Mouse (Mus musculus): ENCODE data around the gene Trarg1. TPM values are rescaled to one million over a fixed set of nuclear protein-coding genes. Genes with fewer than 3 reads are reported as not detected.
A peak's percentile ranks its signal among the peaks of the same experiment; 100 is the strongest.

The Trarg1 gene
- polyA plus RNA-seq, 1 experiment = 0.10 TPM

GRCm38 (mm10) chr11:76672561-76673384 is 6.8 kb upstream of the Trarg1 start:
- DNase-seq (ENCODE audit: extremely low spot score in 1 of 2, low spot score in 1 of 2) = peak in 1 of 2 experiments; percentile 74

GRCm38 (mm10) chr11:76674199-76674598 is 5.4 kb upstream of the Trarg1 start:
- no peak for DNase-seq (ENCODE audit: extremely low spot score in 1 of 2, low spot score in 1 of 2)

- DNase-seq (ENCODE audit: extremely low spot score in 1 of 2, low spot score in 1 of 2) = peak in 1 of 2 experiments; percentile 45
Observed at GRCm38 (mm10) chr11:76674704-76675103, 4.9 kb upstream of the Trarg1 start.

- DNase-seq (ENCODE audit: extremely low spot score in 1 of 2, low spot score in 1 of 2) = no peak
Observed at GRCm38 (mm10) chr11:76685604-76686003, 6.0 kb downstream of the Trarg1 start.

- no peak for DNase-seq (ENCODE audit: extremely low spot score in 1 of 2, low spot score in 1 of 2)
Observed at GRCm38 (mm10) chr11:76692096-76692495, 12.5 kb downstream of the Trarg1 start.

- DNase-seq (ENCODE audit: extremely low spot score in 1 of 2, low spot score in 1 of 2) = peak in 1 of 2 experiments; percentile 45
Observed at GRCm38 (mm10) chr11:76695810-76696209, 16.2 kb downstream of the Trarg1 start.

- no peak for DNase-seq (ENCODE audit: extremely low spot score in 1 of 2, low spot score in 1 of 2)
Observed at GRCm38 (mm10) chr11:76699626-76700025, 20.0 kb downstream of the Trarg1 start.

- no peak for DNase-seq (ENCODE audit: extremely low spot score in 1 of 2, low spot score in 1 of 2)
Observed at GRCm38 (mm10) chr11:76707656-76708055, 28.0 kb downstream of the Trarg1 start.

- no peak for DNase-seq (ENCODE audit: extremely low spot score in 1 of 2, low spot score in 1 of 2)
Observed at GRCm38 (mm10) chr11:76708066-76708465, 28.5 kb downstream of the Trarg1 start.

- DNase-seq (ENCODE audit: extremely low spot score in 1 of 2, low spot score in 1 of 2) = no peak
Observed at GRCm38 (mm10) chr11:76708881-76709280, 29.3 kb downstream of the Trarg1 start.

- DNase-seq (ENCODE audit: extremely low spot score in 1 of 2, low spot score in 1 of 2) = no peak
Observed at GRCm38 (mm10) chr11:76709625-76710452, 30.2 kb downstream of the Trarg1 start.

GRCm38 (mm10) chr11:76717000-76717399 is 37.4 kb downstream of the Trarg1 start:
- DNase-seq (ENCODE audit: extremely low spot score in 1 of 2, low spot score in 1 of 2) = no peak

GRCm38 (mm10) chr11:76723911-76724310 is 44.3 kb downstream of the Trarg1 start:
- no peak for DNase-seq (ENCODE audit: extremely low spot score in 1 of 2, low spot score in 1 of 2)

- DNase-seq (ENCODE audit: extremely low spot score in 1 of 2, low spot score in 1 of 2) = no peak
Observed at GRCm38 (mm10) chr11:76728093-76728492, 48.5 kb downstream of the Trarg1 start.

GRCm38 (mm10) chr11:76730650-76731049 is 51.0 kb downstream of the Trarg1 start:
- DNase-seq (ENCODE audit: extremely low spot score in 1 of 2, low spot score in 1 of 2) = no peak

- DNase-seq (ENCODE audit: extremely low spot score in 1 of 2, low spot score in 1 of 2) = no peak
Observed at GRCm38 (mm10) chr11:76734560-76734959, 55.0 kb downstream of the Trarg1 start.

- DNase-seq (ENCODE audit: extremely low spot score in 1 of 2, low spot score in 1 of 2) = no peak
Observed at GRCm38 (mm10) chr11:76735753-76736324, 56.2 kb downstream of the Trarg1 start.

- no peak for DNase-seq (ENCODE audit: extremely low spot score in 1 of 2, low spot score in 1 of 2)
Observed at GRCm38 (mm10) chr11:76739125-76739524, 59.5 kb downstream of the Trarg1 start.

- no peak for DNase-seq (ENCODE audit: extremely low spot score in 1 of 2, low spot score in 1 of 2)
Observed at GRCm38 (mm10) chr11:76742511-76742910, 62.9 kb downstream of the Trarg1 start.

- peak; percentile 57 to 76 for DNase-seq (ENCODE audit: extremely low spot score in 1 of 2, low spot score in 1 of 2)
Observed at GRCm38 (mm10) chr11:76744550-76744949, 64.9 kb downstream of the Trarg1 start.

- no peak for DNase-seq (ENCODE audit: extremely low spot score in 1 of 2, low spot score in 1 of 2)
Observed at GRCm38 (mm10) chr11:76745921-76746320, 66.3 kb downstream of the Trarg1 start.
